Comparison of ENCODE assay signal across 8 mouse cellular contexts in genomic region chr14:79771094-79771535, GRCm38 (mm10). TPM values are rescaled to one million over a fixed set of nuclear protein-coding genes. Genes with fewer than 3 reads are reported as not detected.
DNase-seq lines count a peak whose midpoint lies in the region; ATAC-seq lines count a peak whose summit lies in the region.

Gene Pcdh8, minus strand, starts transcription at chr14:79771312.

- peak within 1 kb of the TSS; percentile 82 for H3K4me2 ChIP-seq in intestine, embryonic 16.5 days (ENCODE audit: low read depth, low read length)

- H3K9me3 ChIP-seq in intestine, embryonic 16.5 days (ENCODE audit: control insufficient read depth, low read length), result no peaks in the 10 kb centered on the region

- peak; percentile 65 for ATAC-seq in granulocyte monocyte progenitor cell, adult 5-6 weeks (replicated peaks; ENCODE audit: poor library complexity, severe bottlenecking)
- peak; percentile 97 for ATAC-seq in intestine, embryonic 16.5 days
- peak; percentile 64 for ATAC-seq in megakaryocyte progenitor cell, adult 5-6 weeks (replicated peaks; ENCODE audit: poor library complexity)

- peaks cover 84% of the 10 kb centered on the region for H3K27me3 ChIP-seq in intestine, embryonic 16.5 days (replicated peaks; ENCODE audit: control insufficient read depth, insufficient read depth, low read length)

- under 1% methylated on average over 30 of the region's 30 CpGs for WGBS in intestine, embryonic 16.5 days

- peak; percentile 86 for DNase-seq in adrenal gland, postnatal 14 days
- peak; percentile 96 for DNase-seq in embryo, embryonic 11 days
- DNase-seq in left cerebral cortex, postnatal 10 days (ENCODE audit: extremely low spot score in 1 of 2, low spot score in 2 of 2), result peak; percentile 91 to 92
- DNase-seq in right cerebral cortex, postnatal 25 days, result peak; percentile 92
- no peak for DNase-seq in T-cell, adult 2 months (ENCODE audit: low spot score)

- 0 out of 2 replicates have a peak within 1 kb of the TSS, but pooled peaks have one; percentile 19 for H3K9ac ChIP-seq in intestine, embryonic 16.5 days (ENCODE audit: low read depth, low read length)

- no peaks in the 10 kb centered on the region for H3K36me3 ChIP-seq in intestine, embryonic 16.5 days (ENCODE audit: control insufficient read depth, insufficient read depth, low read length)

- intact Hi-C loops in left cerebral cortex, postnatal 10 days (cut with DNase I), result loop anchor here (2.0 to 10.0 kb wide), 2 partner anchors 144 to 440 kb away; no protein-coding TSS in a partner anchor

- H3K27ac ChIP-seq in intestine, embryonic 16.5 days (ENCODE audit: low read length), result no peak within 1 kb of the TSS

- H3K4me1 ChIP-seq in intestine, embryonic 16.5 days (ENCODE audit: control insufficient read depth, insufficient read depth, low read length), result peaks cover 38% of the 10 kb centered on the region

- peak within 1 kb of the TSS; percentile 45 for H3K4me3 ChIP-seq in intestine, embryonic 16.5 days (ENCODE audit: low read length)

RNA-seq across cellular contexts. Expression of gene Pcdh8, which starts in this region (rescaled TPM):
- 0.11 and 0.45 TPM in 2 replicates for total RNA-seq in adrenal gland, postnatal 14 days (2021)
- not detected in 2 replicates for total RNA-seq in granulocyte monocyte progenitor cell, adult 5-6 weeks (2014; fragmentation: Nextera tagmentation)
- not detected in 2 replicates for total RNA-seq in granulocyte monocyte progenitor cell, adult 5-6 weeks (2017)
- polyA plus RNA-seq in intestine, embryonic 16.5 days (2015; fragmentation: Nextera tagmentation; extraction: Ambion mirVana), result 0.39 and 1.1 TPM in 2 replicates
- 10 to 100 TPM; 55.6 to 58.4 TPM for total RNA-seq in left cerebral cortex, postnatal 10 days (2021)
- total RNA-seq in megakaryocyte progenitor cell, adult 5-6 weeks (2015), result not detected in 2 replicates
- total RNA-seq in megakaryocyte progenitor cell, adult 5-6 weeks (2017), result not detected in 2 replicates

Comparison
In these comparisons a context has a peak if more than half of its experiments do, and no peak if none do; other contexts are left out.
1. RNA of gene Pcdh8 (total RNA-seq): 55.6 to 58.4 TPM in left cerebral cortex, postnatal 10 days; 0.11 to 0.45 TPM in adrenal gland, postnatal 14 days, not detected in granulocyte monocyte progenitor cell, adult 5-6 weeks and not detected in megakaryocyte progenitor cell, adult 5-6 weeks; every median in the first group is over 10 times any median in the second.
2. Peak in DNase-seq in adrenal gland, postnatal 14 days; RNA of the gene not detected or under 1 TPM.
3. Peak in ATAC-seq in granulocyte monocyte progenitor cell, adult 5-6 weeks; RNA of the gene not detected or under 1 TPM.
4. Peak in ATAC-seq in megakaryocyte progenitor cell, adult 5-6 weeks; RNA of the gene not detected or under 1 TPM.
5. Peak in every context shown above with its lines, with median percentiles within 50 percentile points of each other: ATAC-seq.